Mouse (Mus musculus) thymus, adult 2 months (tissue): ENCODE data around the gene Fam186b. TPM values are rescaled to one million over a fixed set of nuclear protein-coding genes. Genes with fewer than 3 reads are reported as not detected.

Experiments
- DNase-seq: peaks from one replicate; pipeline ENCODE4 v3.0.0; 2021
- H3K27ac ChIP-seq: fragments of 200-500 bp; 2 replicates; pipeline ENCODE4 v1.5.1; 2012; ENCODE audit warnings: low read length, control low read depth; ENCODE audit not compliant: control insufficient read depth, insufficient read depth
- H3K27me3 ChIP-seq: fragments of 200-500 bp; 2 replicates; pipeline ENCODE4 v1.6.1; 2012; ENCODE audit warnings: mild to moderate bottlenecking, low read length, moderate library complexity, mixed read lengths; ENCODE audit not compliant: control insufficient read depth, insufficient read depth
- H3K36me3 ChIP-seq: fragments of 200-500 bp; 2 replicates; pipeline ENCODE4 v1.6.1; 2012; ENCODE audit warnings: mild to moderate bottlenecking, low read length, moderate library complexity; ENCODE audit not compliant: control insufficient read depth, insufficient read depth
- H3K4me1 ChIP-seq: fragments of 200-500 bp; replicated peaks from 2 replicates; pipeline ENCODE4 v1.6.1; 2012; ENCODE audit warnings: low read length; ENCODE audit not compliant: control insufficient read depth, insufficient read depth
- H3K4me3 ChIP-seq: fragments of 200-500 bp; 2 replicates; pipeline ENCODE4 v1.5.1; 2012; ENCODE audit warnings: mild to moderate bottlenecking, low read length, control low read depth, moderate library complexity; ENCODE audit not compliant: control insufficient read depth, insufficient read depth
- CTCF ChIP-seq: fragments of 200-500 bp; IDR thresholded peaks from 2 replicates; pipeline ENCODE4 v1.5.1; 2012; ENCODE audit warnings: mild to moderate bottlenecking, control low read depth, low read length, moderate library complexity, borderline replicate concordance; ENCODE audit not compliant: control insufficient read depth, poor library complexity, insufficient read depth; ENCODE audit errors: extremely low read depth
- POLR2A ChIP-seq: fragments of 200-500 bp; IDR thresholded peaks from 2 replicates; pipeline ENCODE4 v1.6.1; 2012; ENCODE audit warnings: mild to moderate bottlenecking, low read length, control low read depth, moderate library complexity; ENCODE audit not compliant: control insufficient read depth, poor library complexity, insufficient read depth; ENCODE audit errors: extremely low read depth
- WGBS: fragments of 180-500 bp; shearing (Covaris S2); methylation state at CpG from one replicate; pipeline ENCODE4 v1.1.7; 2018; 5-methylcytosine and 5-hydroxymethylcytosine counted together
- polyA plus RNA-seq: library from polyadenylated mRNA; depleted of rRNA; stranded (reverse); fragments of >200 nt; gene quantifications from 2 replicates; pipeline ENCODE4 v1.2.3, GENCODE M21; 2012

The Fam186b gene
- polyA plus RNA-seq, 1 experiment = 0.11 TPM

GRCm38 (mm10) chr15:99339669-99340068 lies 44.0 kb upstream of the Fam186b start:
- H3K27ac ChIP-seq = no peak overlapping the region
- 94% methylated on average over 6 of the region's 6 CpGs for WGBS
- no peak for TF ChIP-seq CTCF
- no peak for TF ChIP-seq POLR2A

GRCm38 (mm10) chr15:99338916-99339315 lies 43.2 kb upstream of the Fam186b start:
- TF ChIP-seq POLR2A = no peak
- TF ChIP-seq CTCF = no peak
- Histone ChIP-seq H3K27me3 (no peaks in the 10 kb centered on the region), H3K27ac (no peak overlapping the region), H3K4me1 (peaks cover 77% of the 10 kb centered on the region), H3K4me3 (no peak overlapping the region), H3K36me3 (no peaks in the 10 kb centered on the region)
- peak; percentile 41 for DNase-seq
- 14% methylated on average over 2 of the region's 2 CpGs for WGBS

More at GRCm38 (mm10) chr15:99339669-99340068, 44.0 kb upstream of the Fam186b start:
- Histone ChIP-seq H3K27me3 (no peaks in the 10 kb centered on the region), H3K4me1 (peaks cover 69% of the 10 kb centered on the region), H3K4me3 (no peak overlapping the region), H3K36me3 (no peaks in the 10 kb centered on the region)
- no peak for DNase-seq

GRCm38 (mm10) chr15:99335801-99336320 lies 40.2 kb upstream of the Fam186b start:
- Histone ChIP-seq H3K36me3 (no peaks in the 10 kb centered on the region), H3K27ac (peak overlapping the region; percentile 42; the same call in 1 of the 2 replicates), H3K4me1 (peaks cover 81% of the 10 kb centered on the region), H3K4me3 (no peak overlapping the region), H3K27me3 (no peaks in the 10 kb centered on the region)
- DNase-seq = no peak
- 44% methylated on average over 8 of the region's 8 CpGs for whole genome bisulfite sequencing
- TF ChIP-seq POLR2A (no peak), CTCF (no peak)

- Histone ChIP-seq H3K36me3 (no peaks in the 10 kb centered on the region), H3K27me3 (no peaks in the 10 kb centered on the region), H3K4me3 (no peak overlapping the region), H3K27ac (no peak overlapping the region), H3K4me1 (peaks cover 73% of the 10 kb centered on the region)
- no peak for DNase-seq
- TF ChIP-seq CTCF = no peak
- no peak for TF ChIP-seq POLR2A
- WGBS = 66% methylated on average over 6 of the region's 6 CpGs
Measured at GRCm38 (mm10) chr15:99334500-99334899, 38.8 kb upstream of the Fam186b start.

GRCm38 (mm10) chr15:99333676-99334065 lies 38.0 kb upstream of the Fam186b start:
- 80% methylated on average over 3 of the region's 3 CpGs for WGBS
- peaks cover 66% of the 10 kb centered on the region for H3K4me1 ChIP-seq
- H3K4me3 ChIP-seq = no peak overlapping the region
- no peaks in the 10 kb centered on the region for H3K27me3 ChIP-seq
- H3K36me3 ChIP-seq = no peaks in the 10 kb centered on the region
- TF ChIP-seq POLR2A = no peak
- no peak for TF ChIP-seq CTCF
- no peak for DNase-seq
- H3K27ac ChIP-seq = peak overlapping the region; percentile 76

GRCm38 (mm10) chr15:99332921-99333675 lies 37.4 kb upstream of the Fam186b start:
- TF ChIP-seq POLR2A = 0 out of 2 replicates have a peak, but pooled peaks have one; percentile 36
- TF ChIP-seq CTCF = peak; percentile 38; the same call in 1 of the 2 replicates
- peaks cover 62% of the 10 kb centered on the region for H3K4me1 ChIP-seq
- peak; percentile 87 for DNase-seq

GRCm38 (mm10) chr15:99332111-99332510 lies 36.4 kb upstream of the Fam186b start:
- peak overlapping the region; percentile 62 for H3K27ac ChIP-seq
- peaks cover 52% of the 10 kb centered on the region for H3K4me1 ChIP-seq
- H3K36me3 ChIP-seq = no peaks in the 10 kb centered on the region
- no peak for DNase-seq
- H3K4me3 ChIP-seq = no peak overlapping the region
- TF ChIP-seq CTCF = no peak
- TF ChIP-seq POLR2A = no peak
- H3K27me3 ChIP-seq = no peaks in the 10 kb centered on the region

More at GRCm38 (mm10) chr15:99332921-99333675, 37.4 kb upstream of the Fam186b start:
- Histone ChIP-seq H3K4me3 (no peak overlapping the region), H3K27me3 (no peaks in the 10 kb centered on the region), H3K36me3 (no peaks in the 10 kb centered on the region), H3K27ac (peak overlapping the region; percentile 76)
- WGBS = 9% methylated on average over 9 of the region's 9 CpGs
